Mouse (Mus musculus) retina, embryonic 14.5 days (tissue): ENCODE data around the gene Grik5.
A peak's percentile ranks its signal among the peaks of the same experiment; 100 is the strongest.

ENCODE experiments used
- DNase-seq: peaks from one replicate; pipeline ENCODE4 v3.0.0-alpha.2; 2015; ENCODE audit warnings: low spot score

Grik5 gene

DNA sequence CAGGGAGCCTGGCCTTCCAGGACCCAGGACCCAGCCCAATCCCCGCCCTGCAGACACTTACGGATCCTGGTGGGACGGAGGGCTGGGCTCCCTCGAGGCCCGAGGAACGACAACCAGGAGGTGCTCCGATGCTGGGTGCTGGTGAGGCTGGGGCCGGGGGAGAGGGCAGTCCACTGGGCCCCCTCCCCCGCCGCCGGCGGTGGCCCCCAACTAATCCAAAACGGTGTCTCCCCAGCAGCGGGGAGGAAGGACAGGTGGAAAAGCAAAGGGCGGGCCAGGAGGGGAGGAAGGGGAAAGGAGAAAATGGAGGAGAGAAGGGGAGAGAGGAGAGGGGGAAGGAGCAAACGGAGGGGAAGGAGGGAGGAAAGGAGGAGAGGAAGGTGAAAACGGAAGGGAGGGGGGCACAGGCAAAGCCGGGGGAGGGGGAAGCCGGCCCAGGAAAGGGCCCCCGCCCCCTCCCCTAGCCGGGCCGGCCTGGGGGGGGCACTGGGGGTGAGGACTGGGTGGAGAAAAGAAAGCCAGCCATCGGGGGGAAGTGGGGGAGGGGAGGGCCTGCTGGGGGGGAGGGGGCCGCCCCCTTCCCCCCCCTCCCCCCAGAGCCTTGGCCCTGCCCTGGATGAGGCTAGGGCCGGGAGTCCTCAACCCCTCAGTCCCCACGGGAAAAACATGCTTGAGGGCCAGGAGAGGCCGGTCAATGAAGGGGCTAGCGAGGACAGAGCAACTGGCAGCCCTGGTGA is at the start of gene Grik5, which contains the start of gene Zfp574:
Gene Grik5 (minus strand): TSS at position 368 of the 737 bp plus-strand sequence.
Gene Zfp574 (plus strand): TSS at position 589 of the 737 bp plus-strand sequence.
- peak; percentile 28 for DNase-seq

GRCm38 (mm10) chr7:25121240-25121786 is 49.2 kb upstream of the Grik5 start:
- DNase-seq = no peak

- no peak for DNase-seq
These were observed 48.1 kb upstream of the Grik5 start for GRCm38 (mm10) chr7:25120061-25120834.

DNA sequence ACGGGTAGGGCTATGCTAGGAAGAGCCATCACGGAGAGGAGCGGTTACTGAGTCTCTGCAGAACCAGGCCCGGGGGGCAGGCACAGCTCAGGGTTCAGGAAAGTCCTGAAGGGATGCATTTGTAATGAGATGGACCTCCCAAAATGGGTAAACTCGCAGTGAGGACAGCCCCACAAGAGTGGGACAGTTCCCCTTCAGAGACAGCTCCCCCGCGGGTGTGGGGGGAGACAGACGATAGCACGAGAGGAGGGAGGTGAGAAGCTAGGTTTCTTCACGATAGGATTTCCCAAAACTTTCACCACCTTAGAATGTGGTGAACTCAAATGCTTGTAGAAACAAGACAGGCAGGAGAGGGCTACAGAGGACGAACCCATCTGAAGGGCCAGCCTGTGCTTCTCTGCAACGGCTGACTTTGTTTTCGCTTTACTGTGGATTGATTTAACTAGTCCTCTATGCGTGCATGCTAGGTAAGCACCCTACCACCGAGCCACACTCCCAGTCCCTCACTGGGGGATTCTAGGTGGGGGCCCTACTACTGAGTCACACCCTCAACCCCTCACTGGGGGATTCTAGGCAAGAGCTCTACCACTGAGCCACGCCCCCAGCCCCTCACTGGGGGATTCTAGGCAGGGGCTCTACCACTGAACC is 40.9 kb upstream of the Grik5 start:
- no peak for DNase-seq

DNA sequence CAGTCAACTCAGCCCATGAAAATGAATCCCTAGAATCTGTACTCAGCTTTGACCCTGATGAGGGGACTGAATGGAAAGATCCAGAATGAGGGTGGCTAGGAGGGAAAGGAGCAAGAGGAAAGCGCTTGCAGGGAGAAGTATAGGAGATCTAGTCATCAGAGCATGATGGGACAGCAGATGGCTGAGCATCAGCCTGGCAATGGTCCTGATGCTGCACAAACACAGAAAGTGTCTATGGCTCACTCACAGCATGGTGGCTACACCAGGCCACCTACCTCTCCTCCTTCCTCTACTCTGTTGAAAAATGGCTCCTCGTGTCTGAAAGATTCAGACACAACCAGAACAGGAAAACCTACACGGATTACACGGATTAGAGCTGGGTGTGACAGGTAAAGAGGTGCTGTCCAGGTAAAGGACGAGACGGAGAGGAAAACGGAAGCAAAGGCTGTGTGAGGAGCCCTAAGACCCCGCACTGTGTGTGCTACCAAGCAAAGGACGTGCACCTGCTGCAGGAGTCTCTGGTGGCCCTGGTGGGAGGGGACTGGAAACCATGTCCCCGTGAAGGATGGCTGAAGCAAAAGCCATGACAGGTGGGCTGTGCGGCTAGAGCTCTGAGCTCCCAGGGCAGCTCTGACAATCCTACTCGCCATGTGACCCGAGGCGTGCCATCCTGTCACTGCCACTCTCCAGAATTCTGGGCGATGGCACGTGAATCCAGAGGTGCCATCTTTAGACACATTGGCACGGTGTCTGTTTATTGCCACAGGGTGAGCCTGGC is 40.2 kb upstream of the Grik5 start:
- DNase-seq = no peak

DNA sequence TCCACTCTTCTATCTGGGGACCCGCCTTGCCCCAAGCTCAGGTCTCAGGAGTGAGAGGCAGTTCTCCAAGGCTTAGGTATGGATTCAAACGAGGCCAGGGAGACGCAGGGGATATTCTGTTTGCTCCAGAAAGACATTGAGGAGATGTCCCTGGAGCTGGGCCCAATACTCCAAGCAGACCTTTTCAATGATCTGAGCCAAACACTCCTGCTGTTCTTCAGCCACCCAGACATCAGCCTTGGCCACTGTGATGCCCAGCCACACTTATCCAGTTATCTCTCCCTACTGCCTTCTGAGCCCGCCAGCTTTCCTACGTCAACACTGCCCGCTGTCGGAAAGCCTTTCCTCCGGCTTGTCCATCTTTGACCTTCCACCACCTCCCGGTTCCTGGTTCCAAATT is 38.2 kb upstream of the Grik5 start:
- no peak for DNase-seq

DNA sequence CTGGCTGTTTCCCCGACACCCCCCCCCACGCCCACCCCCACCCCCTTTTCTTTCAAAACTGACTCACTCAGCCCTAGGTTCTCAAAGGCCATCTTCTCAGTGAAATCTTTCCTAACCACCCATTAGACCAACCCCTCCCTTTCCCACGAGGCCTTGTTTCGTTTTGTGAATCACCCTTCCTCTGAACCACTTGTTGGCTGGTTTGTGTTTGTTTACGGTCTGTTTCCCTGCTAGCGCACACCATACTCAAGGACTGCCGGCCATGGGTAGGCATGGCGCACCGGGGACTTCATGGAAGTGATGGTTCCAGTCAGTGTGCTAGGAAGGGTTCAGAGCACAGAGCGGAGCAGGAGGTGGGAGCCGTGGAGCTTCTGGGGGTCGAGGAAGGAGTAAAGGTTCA is 37.2 kb upstream of the Grik5 start:
- DNase-seq = no peak

DNA sequence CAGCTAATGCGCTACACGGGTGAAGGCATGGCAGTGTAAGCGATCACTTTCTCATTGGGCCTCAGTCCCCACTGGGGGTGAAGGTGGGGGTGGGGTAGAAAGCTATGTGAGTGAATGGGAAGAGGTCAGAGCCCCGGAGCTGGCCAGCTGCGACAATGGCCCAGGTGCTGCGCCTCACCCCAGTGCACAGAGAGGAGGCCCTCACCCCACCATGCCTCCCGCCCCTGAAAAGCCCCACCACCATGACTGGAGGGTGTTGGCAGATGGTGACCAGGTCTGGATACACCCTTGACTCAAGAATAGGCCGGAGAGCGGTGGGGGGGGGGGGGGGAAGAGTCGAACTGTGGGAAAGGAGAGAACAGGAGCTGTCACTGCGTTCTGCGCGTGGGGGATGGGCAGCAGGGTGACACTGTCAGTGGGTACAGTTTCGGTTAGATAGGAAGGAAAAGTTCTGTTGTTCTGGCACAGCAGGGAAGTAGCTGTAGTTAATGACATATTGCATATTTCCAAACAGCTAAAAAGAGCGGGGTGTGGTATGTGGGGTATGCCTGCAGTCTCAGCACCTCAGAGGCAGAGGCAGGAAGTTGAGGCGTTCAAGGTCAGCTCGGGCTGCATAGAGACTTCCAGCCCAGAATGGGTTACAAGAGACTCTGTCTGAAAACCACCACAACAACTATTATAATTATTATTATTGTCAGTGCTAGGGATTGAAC is 34.8 kb upstream of the Grik5 start:
- no peak for DNase-seq

- DNase-seq = peak; percentile 96
These were observed 33.4 kb upstream of the Grik5 start for GRCm38 (mm10) chr7:25105411-25106160.

- DNase-seq = no peak
These were observed 27.4 kb upstream of the Grik5 start for GRCm38 (mm10) chr7:25099581-25099980.

GRCm38 (mm10) chr7:25098169-25098568 is 26.0 kb upstream of the Grik5 start:
- no peak for DNase-seq

GRCm38 (mm10) chr7:25089875-25090274 is 17.7 kb upstream of the Grik5 start:
- peak; percentile 55 for DNase-seq

GRCm38 (mm10) chr7:25088968-25089367 is 16.8 kb upstream of the Grik5 start:
- DNase-seq = no peak

GRCm38 (mm10) chr7:25088531-25088930 is 16.4 kb upstream of the Grik5 start:
- DNase-seq = peak; percentile 58

DNA sequence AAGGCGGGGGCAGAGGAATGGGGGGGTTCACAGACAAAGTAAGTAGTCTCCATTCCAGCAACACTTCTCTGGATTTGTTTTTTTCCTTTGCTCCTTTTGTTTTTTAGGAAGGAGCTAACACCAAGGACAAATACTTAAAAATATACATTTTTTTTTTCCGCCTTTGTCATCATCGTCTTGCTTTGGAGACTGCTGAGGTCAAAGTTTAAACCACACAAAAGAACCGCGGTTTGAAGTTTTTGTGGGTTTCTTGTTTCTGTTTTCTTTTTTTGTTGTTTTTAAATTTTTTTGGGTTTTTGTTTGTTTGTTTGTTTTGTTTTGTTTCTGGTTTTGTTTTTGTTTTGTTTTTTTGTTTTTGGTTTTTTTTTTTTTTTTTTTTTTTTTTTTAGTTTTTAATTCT is 15.8 kb upstream of the Grik5 start:
- no peak for DNase-seq

DNA sequence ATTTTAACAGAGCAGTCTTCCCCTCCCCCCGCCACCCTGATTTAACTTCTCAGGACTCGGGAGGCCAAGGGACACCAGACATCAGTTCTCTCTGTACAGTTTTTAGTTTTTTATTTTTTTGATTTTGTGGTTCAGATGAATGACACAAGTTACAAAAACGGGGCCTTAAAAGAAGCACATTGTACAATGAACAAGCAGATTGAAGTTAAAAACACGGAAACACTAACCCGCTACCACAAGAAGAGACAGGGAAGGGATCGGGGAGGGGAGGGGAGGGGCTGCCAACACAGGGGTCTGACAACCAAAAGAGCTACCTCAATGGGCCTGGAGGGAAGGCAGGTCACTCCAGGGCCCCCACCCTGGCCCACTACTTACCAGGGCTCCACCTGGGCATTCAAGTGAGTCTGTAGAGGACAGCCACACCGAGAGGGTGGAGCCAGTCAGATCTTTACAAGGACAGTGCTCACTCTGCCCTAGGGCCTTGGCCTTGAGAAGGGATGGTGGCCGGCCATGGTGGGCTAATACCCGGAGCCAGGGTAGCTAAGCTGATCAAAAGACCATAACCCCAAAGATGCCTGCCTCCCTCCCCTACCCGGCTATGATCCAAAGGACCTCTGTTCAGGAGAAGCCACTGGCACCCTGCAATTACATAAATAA is 15.2 kb upstream of the Grik5 start:
- peak; percentile 31 for DNase-seq

DNA sequence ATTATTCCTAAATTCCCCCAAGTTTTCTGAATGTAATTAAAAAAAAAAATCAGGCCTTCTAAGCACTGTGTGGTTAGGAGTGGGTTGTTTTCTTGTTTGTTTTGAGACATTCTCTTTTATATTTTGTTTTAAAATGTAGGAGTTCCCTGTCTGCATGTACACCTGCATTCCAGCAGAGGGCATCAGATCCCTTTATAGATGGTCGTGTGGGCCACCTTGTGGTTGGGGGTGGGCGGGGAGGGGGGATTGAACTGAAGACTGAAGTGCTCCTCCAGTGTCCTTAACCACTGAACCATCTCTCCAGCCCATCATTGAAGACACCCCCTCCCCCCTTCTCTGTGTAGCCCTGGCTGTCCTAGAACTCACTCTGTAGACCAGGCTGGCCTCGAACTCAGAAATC is 14.5 kb upstream of the Grik5 start:
- DNase-seq = peak; percentile 42

DNA sequence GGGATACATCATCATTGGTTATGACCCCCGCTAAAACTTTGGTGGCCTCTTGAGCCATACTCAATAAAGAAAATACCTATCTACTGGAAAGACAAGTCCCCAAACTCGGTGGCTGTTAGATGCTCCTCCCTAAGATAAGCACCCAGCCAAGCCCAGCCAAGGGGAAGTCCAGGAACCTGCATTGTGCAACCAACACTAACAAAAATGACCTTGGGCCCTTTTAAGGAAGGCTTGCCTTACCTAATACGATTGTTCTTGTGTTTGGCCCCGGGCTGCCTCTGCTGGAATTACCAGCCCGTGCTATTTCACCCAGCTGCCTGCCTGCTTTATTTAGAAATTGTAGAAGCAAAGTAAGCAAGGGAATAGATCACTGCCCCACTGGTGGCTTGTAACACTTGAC is 12.5 kb upstream of the Grik5 start:
- no peak for DNase-seq

GRCm38 (mm10) chr7:25082510-25082909 is 10.4 kb upstream of the Grik5 start:
- peak; percentile 76 for DNase-seq

GRCm38 (mm10) chr7:25080431-25080830 is 8.3 kb upstream of the Grik5 start:
- DNase-seq = no peak
